8 mouse cellular contexts compared by ENCODE assay signal in genomic region chr4:140962950-140963349, GRCm38 (mm10). TPM values are rescaled to one million over a fixed set of nuclear protein-coding genes. Genes with fewer than 3 reads are reported as not detected.
DNase-seq lines count a peak whose midpoint lies in the region; ATAC-seq and TF ChIP-seq lines count a peak whose summit lies in the region.
"Had no signal": no experiment of that assay in that cellular context is flagged by ENCODE, and none has a peak within 500 bp of the region (broad histone marks: within the 10 kb centered on the region; RNA-seq: fewer than 3 reads in every experiment).

No protein-coding gene starts in this region.

- no peaks in the 10 kb centered on the region for H3K9me3 ChIP-seq in hindbrain, embryonic 15.5 days
- no peaks in the 10 kb centered on the region for H3K9me3 ChIP-seq in liver, embryonic 15.5 days (replicated peaks)
- no peaks in the 10 kb centered on the region for H3K9me3 ChIP-seq in stomach, embryonic 15.5 days
- H3K9me3 ChIP-seq: embryonic facial prominence, embryonic 12.5 days had no signal

- no peak for ATAC-seq in hindbrain, embryonic 15.5 days (ENCODE audit: low FRiP score, low read depth)
- ATAC-seq in liver, embryonic 15.5 days (ENCODE audit: insufficient read depth) = no peak
- no peak for ATAC-seq in stomach, embryonic 15.5 days (ENCODE audit: insufficient read depth, low FRiP score, low read depth)

- TF ChIP-seq CTCF in testis, adult 2 months (IDR thresholded peaks at IDR 0.05; ENCODE audit: control insufficient read depth, insufficient read depth, insufficient replicate concordance, low read depth, low read length) = no peak

- H3K4me3 ChIP-seq in testis, adult 2 months (ENCODE audit: control insufficient read depth, low read depth, low read length) = no peak overlapping the region
- H3K4me3 ChIP-seq in hindbrain, embryonic 15.5 days = peak overlapping the region; percentile 83; the same call in 1 of the 2 replicates
- H3K4me3 ChIP-seq in liver, embryonic 15.5 days (replicated peaks) = peak overlapping the region; percentile 85; the same call in 1 of the 2 replicates
- H3K4me3 ChIP-seq in stomach, embryonic 15.5 days (replicated peaks) = no peak overlapping the region

- peak overlapping the region; percentile 72 for H3K4me2 ChIP-seq in hindbrain, embryonic 15.5 days
- H3K4me2 ChIP-seq in liver, embryonic 15.5 days = peak overlapping the region; percentile 87
- H3K4me2 ChIP-seq in stomach, embryonic 15.5 days = peak overlapping the region; percentile 85

- WGBS in hindbrain, embryonic 15.5 days = 44% methylated on average over 5 of the region's 5 CpGs
- WGBS in liver, embryonic 15.5 days (ENCODE audit: insufficient replicate concordance) = 25% methylated on average over 5 of the region's 5 CpGs
- WGBS in stomach, embryonic 15.5 days = 30% methylated on average over 5 of the region's 5 CpGs

- peak overlapping the region; percentile 27; the same call in 1 of the 2 replicates for H3K27ac ChIP-seq in testis, adult 2 months (ENCODE audit: control insufficient read depth, insufficient read depth, low read depth, low read length)
- H3K27ac ChIP-seq in hindbrain, embryonic 15.5 days (replicated peaks) = no peak overlapping the region
- H3K27ac ChIP-seq in liver, embryonic 15.5 days (replicated peaks) = peak overlapping the region; percentile 72
- peak overlapping the region; percentile 72 for H3K27ac ChIP-seq in stomach, embryonic 15.5 days
- H3K27ac ChIP-seq: embryonic facial prominence, embryonic 12.5 days had no signal

- no peak for DNase-seq in testis, postnatal 10 days (ENCODE audit: low spot score)
- peak; percentile 57 for DNase-seq in c-Kit-positive CD71-positive TER-119-negative erythroid progenitor cells, embryonic 14.5 days (ENCODE audit: low read depth)
- no peak for DNase-seq in thymus, postnatal 14 days

- no peaks in the 10 kb centered on the region for H3K27me3 ChIP-seq in testis, adult 2 months (ENCODE audit: control insufficient read depth, insufficient read depth, low read length)
- H3K27me3 ChIP-seq in hindbrain, embryonic 15.5 days = no peaks in the 10 kb centered on the region
- no peaks in the 10 kb centered on the region for H3K27me3 ChIP-seq in liver, embryonic 15.5 days
- no peaks in the 10 kb centered on the region for H3K27me3 ChIP-seq in stomach, embryonic 15.5 days (replicated peaks)
- H3K27me3 ChIP-seq: embryonic facial prominence, embryonic 12.5 days had no signal

- H3K36me3 ChIP-seq in testis, adult 2 months (ENCODE audit: control insufficient read depth, insufficient read depth, low read length) = no peaks in the 10 kb centered on the region
- H3K36me3 ChIP-seq in hindbrain, embryonic 15.5 days = peaks cover 15% of the 10 kb centered on the region; the same call in 1 of the 2 replicates
- peaks cover 17% of the 10 kb centered on the region for H3K36me3 ChIP-seq in liver, embryonic 15.5 days (replicated peaks)
- H3K36me3 ChIP-seq in stomach, embryonic 15.5 days = peaks cover 3% of the 10 kb centered on the region; the same call in 1 of the 2 replicates

- no peak for TF ChIP-seq POLR2A in testis, adult 2 months (IDR thresholded peaks at IDR 0.05; ENCODE audit: control insufficient read depth, low read depth, low read length)

- peaks cover 12% of the 10 kb centered on the region for H3K4me1 ChIP-seq in testis, adult 2 months (ENCODE audit: control insufficient read depth, insufficient read depth, low read length)
- H3K4me1 ChIP-seq in hindbrain, embryonic 15.5 days (replicated peaks) = peaks cover 39% of the 10 kb centered on the region
- peaks cover 54% of the 10 kb centered on the region for H3K4me1 ChIP-seq in liver, embryonic 15.5 days (replicated peaks)
- H3K4me1 ChIP-seq in stomach, embryonic 15.5 days = peaks cover 33% of the 10 kb centered on the region

- H3K9ac ChIP-seq in hindbrain, embryonic 15.5 days = peak overlapping the region; percentile 3; the same call in 1 of the 2 replicates
- H3K9ac ChIP-seq in liver, embryonic 15.5 days = no peak overlapping the region
- H3K9ac ChIP-seq in stomach, embryonic 15.5 days = no peak overlapping the region
- H3K9ac ChIP-seq: embryonic facial prominence, embryonic 12.5 days had no signal

RNA-seq across cellular contexts. Expression of gene Sdhb, which starts 1.9 kb away (rescaled TPM):
- polyA plus RNA-seq in testis, adult 2 months (2012; rRNA removed) = 97.1 and 102 TPM in 2 replicates
- 480 TPM in 2 replicates for polyA plus RNA-seq in hindbrain, embryonic 15.5 days (2015; fragmentation: Nextera tagmentation; extraction: Ambion mirVana)
- 192 and 196 TPM in 2 replicates for polyA plus RNA-seq in liver, embryonic 15.5 days (2015; fragmentation: Nextera tagmentation; extraction: Ambion mirVana)
- polyA plus RNA-seq in stomach, embryonic 15.5 days (2015; fragmentation: Nextera tagmentation; extraction: Ambion mirVana) = 419 and 423 TPM in 2 replicates

RNA-seq across cellular contexts. Expression of gene Atp13a2, which starts 23.7 kb away (rescaled TPM):
- polyA plus RNA-seq in testis, adult 2 months (2012; rRNA removed) = 40.8 and 41.6 TPM in 2 replicates
- polyA plus RNA-seq in hindbrain, embryonic 15.5 days (2015; fragmentation: Nextera tagmentation; extraction: Ambion mirVana) = 181 and 193 TPM in 2 replicates
- 17.4 and 20.3 TPM in 2 replicates for polyA plus RNA-seq in liver, embryonic 15.5 days (2015; fragmentation: Nextera tagmentation; extraction: Ambion mirVana)
- 42.7 and 45.9 TPM in 2 replicates for polyA plus RNA-seq in stomach, embryonic 15.5 days (2015; fragmentation: Nextera tagmentation; extraction: Ambion mirVana)

RNA-seq across cellular contexts. Expression of gene Mfap2, which starts 47.3 kb away (rescaled TPM):
- polyA plus RNA-seq in testis, adult 2 months (2012; rRNA removed) = 2.3 and 4.7 TPM in 2 replicates
- 161 and 173 TPM in 2 replicates for polyA plus RNA-seq in hindbrain, embryonic 15.5 days (2015; fragmentation: Nextera tagmentation; extraction: Ambion mirVana)
- polyA plus RNA-seq in liver, embryonic 15.5 days (2015; fragmentation: Nextera tagmentation; extraction: Ambion mirVana) = 17.5 and 21.1 TPM in 2 replicates
- polyA plus RNA-seq in stomach, embryonic 15.5 days (2015; fragmentation: Nextera tagmentation; extraction: Ambion mirVana) = 418 and 436 TPM in 2 replicates

RNA-seq across cellular contexts. Expression of gene Padi2, which starts 56.8 kb away (rescaled TPM):
- 1.8 and 1.9 TPM in 2 replicates for polyA plus RNA-seq in testis, adult 2 months (2012; rRNA removed)
- 1.2 and 2.2 TPM in 2 replicates for polyA plus RNA-seq in hindbrain, embryonic 15.5 days (2015; fragmentation: Nextera tagmentation; extraction: Ambion mirVana)
- polyA plus RNA-seq in liver, embryonic 15.5 days (2015; fragmentation: Nextera tagmentation; extraction: Ambion mirVana) = 1.6 and 2.2 TPM in 2 replicates
- 2.7 and 3.0 TPM in 2 replicates for polyA plus RNA-seq in stomach, embryonic 15.5 days (2015; fragmentation: Nextera tagmentation; extraction: Ambion mirVana)

Comparison
In these comparisons a context has a peak if more than half of its experiments do, and no peak if none do; other contexts are left out.
1. H3K4me3 ChIP-seq: peak in hindbrain, embryonic 15.5 days (single experiment) and liver, embryonic 15.5 days (single experiment); none in testis, adult 2 months (single experiment) and stomach, embryonic 15.5 days (single experiment).
2. Peak in every context shown above with its lines, with median percentiles within 50 percentile points of each other: H3K4me2 ChIP-seq.